Mouse (Mus musculus) B cell, adult 62 days (primary cell): ENCODE results near the gene Sphk1. TPM values are rescaled to one million over a fixed set of nuclear protein-coding genes. Genes with fewer than 3 reads are reported as not detected.

Experiments
- total RNA-seq: library from RNA; stranded (reverse); gene quantifications from 4 replicates; pipeline ENCODE4 v1.2.4, GENCODE M21; 2023

Gene Sphk1
- total RNA-seq: 0.24 to 0.78 TPM (median 0.37 TPM) in 4 replicates

GRCm38 (mm10) chr11:116530187-116531147, at the start of gene Sphk1:
Sphk1 (plus strand) TSS chr11:116530925.

GRCm38 (mm10) chr11:116493795-116494252, 36.9 kb upstream of the Sphk1 start, which contains the start of gene Prpsap1:
Prpsap1 (minus strand) TSS chr11:116494202.

GRCm38 (mm10) chr11:116581376-116581814, 50.7 kb downstream of the Sphk1 start, which contains the start of gene Ube2o:
Ube2o (minus strand) TSS chr11:116581447.

Other genes with a start within 250 kb of the Sphk1 start
- gene Galr2, start 250.0 kb upstream of the Sphk1 start, total RNA-seq: not detected in 4 replicates
- gene Exoc7, start 223.7 kb upstream of the Sphk1 start, total RNA-seq: 55.3 to 60.5 TPM (median 56.7 TPM) in 4 replicates
- 1.3 to 2.1 TPM (median 1.5 TPM) in 4 replicates for gene Foxj1, start 195.5 kb upstream of the Sphk1 start, total RNA-seq
- 45.1 to 57.7 TPM (median 48.2 TPM) in 4 replicates for gene Rnf157, start 117.9 kb upstream of the Sphk1 start, total RNA-seq
- 75.7 to 83.7 TPM (median 81.5 TPM) in 4 replicates for gene Ubald2, start 96.8 kb upstream of the Sphk1 start, total RNA-seq
- not detected in 4 replicates for gene Qrich2, start 64.7 kb upstream of the Sphk1 start, total RNA-seq
- 78.9 to 96.3 TPM (median 86.4 TPM) in 4 replicates for gene Prpsap1, start 36.7 kb upstream of the Sphk1 start, total RNA-seq
- gene Ube2o, start 50.5 kb downstream of the Sphk1 start, total RNA-seq: 20.7 to 31.3 TPM (median 27.4 TPM) in 4 replicates
- not detected in 4 replicates for gene Aanat, start 55.5 kb downstream of the Sphk1 start, total RNA-seq
- 83.2 to 91.5 TPM (median 87.7 TPM) in 4 replicates for gene Rhbdf2, start 96.1 kb downstream of the Sphk1 start, total RNA-seq
- gene Prcd, start 122.6 kb downstream of the Sphk1 start, total RNA-seq: not detected in 4 replicates
- not detected in 4 replicates for gene Cygb, start 123.4 kb downstream of the Sphk1 start, total RNA-seq
- not detected in 4 replicates for gene St6galnac1, start 244.6 kb downstream of the Sphk1 start, total RNA-seq